Mouse (Mus musculus): Measurements from ENCODE around the gene Jdp2. TPM values are rescaled to one million over a fixed set of nuclear protein-coding genes. Genes with fewer than 3 reads are reported as not detected.
A peak's percentile ranks its signal among the peaks of the same experiment; 100 is the strongest.

Gene Jdp2
- 10 to 100 TPM; 19.3 to 21.5 TPM for total RNA-seq (2021)
- long read RNA-seq, experiment 1, transcript Jdp2-201 (4 exons, 1,643 nt), result major isoform, 23 of 31 reads
- long read RNA-seq, experiment 1, partial matches to known transcripts, result 3 of 31 reads
- long read RNA-seq, experiment 1, other reads (novel, unspliced or antisense), result 2 of 31 reads
- long read RNA-seq, experiment 2, transcript Jdp2-201 (4 exons, 1,643 nt), result major isoform, 36 of 46 reads
- long read RNA-seq, experiment 2, transcript Jdp2-203 (4 exons, 1,645 nt), result minor isoform, 5 of 46 reads
- long read RNA-seq, experiment 2, partial matches to known transcripts, result 2 of 46 reads
- long read RNA-seq, experiment 2, other reads (novel, unspliced or antisense), result 3 of 46 reads

GRCm38 (mm10) chr12:85598611-85599477 is at the start of gene Jdp2:
Jdp2 (plus strand) TSS chr12:85599027.
- peak; percentile 91 to 95 for DNase-seq (ENCODE audit: low spot score in 2 of 2)

DNA sequence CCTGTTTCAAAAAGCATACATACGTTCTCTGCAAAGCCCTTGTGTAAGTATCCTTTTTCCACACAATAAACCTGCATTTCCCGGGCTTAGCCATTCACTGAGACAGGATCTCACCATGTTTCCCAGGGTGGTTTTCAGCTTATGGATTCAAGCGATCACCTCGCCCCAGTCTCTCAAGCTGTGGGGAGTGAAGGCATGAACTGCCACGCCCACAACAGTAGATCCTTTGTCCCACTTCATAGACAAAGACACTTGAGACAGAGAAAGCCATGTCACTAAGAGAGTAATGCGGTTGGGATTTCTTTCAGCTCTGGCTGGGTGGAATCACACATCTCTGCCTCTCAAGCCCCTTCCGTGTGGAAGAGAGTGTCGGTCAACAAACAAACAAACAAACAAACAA is 49.2 kb upstream of the Jdp2 start:
- no peak for DNase-seq (ENCODE audit: low spot score in 2 of 2)

DNA sequence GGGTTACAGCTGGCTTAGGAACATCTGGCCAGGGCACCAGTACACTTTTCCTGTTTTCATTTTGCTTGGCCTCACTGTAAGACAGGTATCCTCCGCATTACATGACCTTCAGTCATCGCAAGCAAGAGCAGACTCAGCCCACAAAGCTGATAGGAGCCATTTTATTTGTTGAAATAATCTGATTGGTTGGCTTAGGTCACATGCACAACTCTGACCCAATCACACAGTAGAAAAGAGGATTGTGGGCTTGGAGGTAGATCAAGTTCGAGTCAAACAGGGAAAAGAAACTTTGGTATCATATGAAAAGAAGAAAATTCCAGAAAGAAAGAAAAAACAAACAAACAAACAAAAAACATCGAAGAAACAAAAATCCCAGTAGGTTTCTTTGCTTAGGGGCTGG is 48.4 kb upstream of the Jdp2 start:
- DNase-seq (ENCODE audit: low spot score in 2 of 2), result no peak

DNA sequence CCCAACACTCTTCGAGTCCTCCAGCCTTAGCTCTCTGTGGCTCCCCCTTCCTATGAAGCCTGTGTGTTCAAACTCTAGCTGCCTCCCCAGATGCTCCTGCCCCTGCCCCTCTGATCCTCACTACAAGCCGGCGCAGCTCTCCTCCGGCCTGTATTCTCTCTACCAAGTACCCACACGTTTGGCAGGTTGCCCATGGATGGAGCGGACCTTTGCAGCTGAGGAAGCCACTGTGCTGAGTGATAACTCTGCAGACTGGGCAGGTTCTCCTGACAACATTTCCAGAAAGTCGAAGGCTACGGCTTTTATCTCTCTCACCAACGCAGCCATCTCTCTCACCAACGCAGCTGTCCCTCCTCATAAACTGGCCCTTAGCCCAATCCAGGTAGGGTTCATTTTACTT is 39.5 kb upstream of the Jdp2 start:
- no peak for DNase-seq (ENCODE audit: low spot score in 2 of 2)

DNA sequence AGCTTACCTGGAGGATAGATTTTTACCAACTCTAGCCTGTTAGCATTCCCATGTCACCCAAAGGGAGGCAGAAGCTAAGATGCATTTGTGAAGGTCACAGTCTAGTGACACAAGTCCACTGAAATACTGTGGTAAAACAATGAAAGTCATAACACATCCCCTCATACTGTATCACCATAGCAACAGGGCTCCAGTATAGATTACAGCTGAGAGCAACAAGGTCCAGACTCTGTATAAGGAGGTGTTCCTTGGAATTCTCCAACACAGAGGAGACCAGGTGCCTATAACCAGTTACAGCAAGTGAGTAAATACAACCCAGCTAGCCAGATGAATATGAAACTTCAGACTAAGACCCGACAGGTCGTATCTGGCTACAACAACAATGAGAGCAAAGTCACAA is 33.4 kb upstream of the Jdp2 start:
- DNase-seq (ENCODE audit: low spot score in 2 of 2), result no peak

DNA sequence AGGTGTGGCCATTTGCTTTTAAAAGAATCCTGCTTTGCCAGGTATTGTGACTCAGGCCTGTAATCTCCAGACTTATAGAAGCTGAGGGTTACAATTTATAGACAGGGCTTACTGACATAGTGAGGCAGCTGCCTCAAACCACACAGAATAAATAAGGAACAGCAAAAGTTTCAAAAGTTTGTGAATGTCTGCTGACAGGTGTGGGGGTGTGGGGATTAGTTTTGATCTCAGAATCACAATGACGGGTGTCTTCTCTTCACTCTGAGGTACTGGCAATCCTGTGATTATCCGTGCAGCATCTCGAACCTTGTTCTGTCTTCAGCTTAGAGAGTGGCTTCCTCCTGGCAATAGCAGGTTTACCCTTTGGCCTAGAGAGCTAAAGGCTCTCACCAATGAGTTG is 30.5 kb upstream of the Jdp2 start:
- DNase-seq (ENCODE audit: low spot score in 2 of 2), result no peak

- peak in 1 of 2 experiments; percentile 22 for DNase-seq (ENCODE audit: low spot score in 2 of 2)
Observed at GRCm38 (mm10) chr12:85569393-85570157, 29.3 kb upstream of the Jdp2 start.

DNA sequence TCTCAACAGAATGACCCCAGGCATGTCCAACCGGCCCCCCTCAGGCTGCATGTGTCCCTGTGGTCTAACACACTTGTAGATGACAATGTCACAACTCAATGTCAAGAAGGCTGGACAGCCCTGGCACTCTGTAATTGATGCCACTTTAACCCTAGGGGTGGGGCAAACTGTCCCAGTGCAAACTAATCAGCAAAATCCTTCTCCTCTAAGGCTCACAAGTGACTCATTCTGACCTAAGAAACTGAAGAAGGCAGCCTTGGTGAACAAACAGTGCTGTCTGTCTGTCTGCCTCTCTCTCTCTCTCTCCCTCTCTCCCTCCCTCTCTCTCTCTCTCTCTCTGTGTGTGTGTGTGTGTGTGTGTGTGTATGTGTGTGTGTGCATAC is 28.7 kb upstream of the Jdp2 start:
- no peak for DNase-seq (ENCODE audit: low spot score in 2 of 2)

GRCm38 (mm10) chr12:85571312-85571711 is 27.5 kb upstream of the Jdp2 start:
- DNase-seq (ENCODE audit: low spot score in 2 of 2), result peak; percentile 41 to 52

- DNase-seq (ENCODE audit: low spot score in 2 of 2), result peak; percentile 57 to 78
Observed at GRCm38 (mm10) chr12:85572047-85572475, 26.8 kb upstream of the Jdp2 start.

GRCm38 (mm10) chr12:85574806-85575495 is 23.9 kb upstream of the Jdp2 start:
- DNase-seq (ENCODE audit: low spot score in 2 of 2), result no peak

DNA sequence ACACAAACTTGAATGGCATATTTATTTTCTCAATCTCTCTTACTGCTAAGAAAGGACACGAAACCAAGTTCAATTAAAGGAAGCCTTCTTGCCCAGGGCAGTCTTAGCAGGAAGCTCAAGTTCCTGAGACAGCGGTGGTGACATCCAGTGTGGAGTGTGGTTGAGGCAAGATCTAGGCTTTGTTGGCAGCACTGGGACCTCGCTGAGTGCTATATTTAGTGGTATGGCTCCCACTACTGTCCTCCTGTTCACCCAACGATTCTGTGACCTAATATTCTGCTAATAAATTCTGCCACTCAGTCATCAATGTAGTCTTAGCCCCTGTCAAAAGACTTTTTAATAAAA is 23.4 kb upstream of the Jdp2 start:
- no peak for DNase-seq (ENCODE audit: low spot score in 2 of 2)

- DNase-seq (ENCODE audit: low spot score in 2 of 2), result no peak
Observed at GRCm38 (mm10) chr12:85581261-85582066, 17.4 kb upstream of the Jdp2 start.

DNA sequence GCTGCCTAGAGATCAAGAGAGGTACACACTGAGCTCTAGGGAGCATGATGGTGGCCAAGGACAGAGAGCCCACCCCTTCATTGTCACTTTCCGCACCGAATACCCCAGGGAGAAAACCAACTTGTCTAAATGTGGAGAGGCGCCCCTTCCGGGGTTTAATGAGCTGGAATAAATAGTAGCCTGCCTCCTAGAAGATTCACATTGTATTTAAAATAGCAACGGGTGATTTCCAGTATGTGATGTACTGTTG is 16.8 kb upstream of the Jdp2 start:
- no peak for DNase-seq (ENCODE audit: low spot score in 2 of 2)

DNA sequence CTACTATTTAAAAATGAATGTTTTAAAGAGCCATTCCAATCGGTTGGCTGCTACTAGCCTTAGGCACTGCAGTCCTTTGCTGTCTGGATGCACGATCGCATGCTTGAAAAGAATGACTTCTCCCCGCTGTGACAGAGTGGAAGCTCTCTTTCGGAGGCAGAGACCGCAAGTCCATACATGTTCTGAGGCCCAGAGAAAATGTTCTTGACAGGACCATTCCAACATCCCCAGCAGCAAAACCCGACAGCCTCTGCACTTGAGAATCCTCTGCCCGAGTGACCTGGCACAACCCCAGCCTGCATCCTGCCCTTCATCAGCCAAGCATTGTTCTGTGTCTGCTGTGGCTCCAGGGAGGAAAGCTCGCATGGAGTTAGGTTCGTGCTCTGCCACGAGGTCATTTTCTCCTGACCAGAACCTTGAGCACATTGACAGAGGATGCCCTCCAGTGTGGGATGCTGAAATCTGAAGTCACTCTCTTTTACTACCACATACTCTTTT is 13.0 kb upstream of the Jdp2 start:
- DNase-seq (ENCODE audit: low spot score in 2 of 2), result no peak

DNA sequence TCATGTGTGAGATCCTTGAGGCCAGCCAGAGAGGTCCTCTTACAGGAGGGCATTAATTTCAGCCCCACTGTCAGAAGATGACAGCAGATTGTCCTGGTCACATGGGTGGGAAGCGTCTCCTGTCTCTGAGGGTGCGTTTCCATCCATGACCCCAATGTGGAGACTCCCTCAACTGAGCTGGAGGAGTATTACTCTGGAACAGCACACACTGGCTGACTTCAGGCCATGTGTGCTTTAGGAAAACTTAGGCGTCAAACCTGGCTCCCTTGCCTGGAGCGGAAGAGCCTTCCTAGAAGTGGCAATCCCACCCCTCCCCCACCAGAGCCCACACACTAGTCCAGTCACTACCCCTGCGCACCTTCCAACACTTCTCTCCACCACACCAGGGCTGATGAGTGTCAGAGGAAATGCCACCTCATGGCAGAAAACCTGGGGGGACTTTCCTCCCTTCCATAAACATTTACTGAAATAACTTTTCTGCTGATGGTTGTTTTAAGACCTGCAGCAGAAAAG is 8.9 kb upstream of the Jdp2 start:
- no peak for DNase-seq (ENCODE audit: low spot score in 2 of 2)

DNA sequence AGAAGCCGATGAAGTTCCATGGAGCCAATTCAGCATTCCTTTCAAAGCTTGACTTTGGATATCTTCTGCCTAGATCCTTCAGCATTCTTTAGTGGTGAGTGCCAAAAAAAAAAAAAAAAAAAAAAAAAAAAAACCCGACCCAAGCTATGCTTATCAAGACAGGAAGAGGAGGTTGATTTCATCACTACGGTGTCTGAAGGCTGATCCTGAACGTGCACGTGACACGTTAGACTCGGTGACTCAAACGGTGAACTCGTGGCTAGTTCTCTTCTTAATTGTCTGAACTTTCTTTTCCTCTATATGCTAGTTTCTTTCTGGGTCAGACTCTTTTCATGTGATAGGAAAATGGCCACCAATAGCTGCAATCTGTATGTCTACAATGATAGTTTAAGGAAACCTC is 5.9 kb upstream of the Jdp2 start:
- no peak for DNase-seq (ENCODE audit: low spot score in 2 of 2)

DNA sequence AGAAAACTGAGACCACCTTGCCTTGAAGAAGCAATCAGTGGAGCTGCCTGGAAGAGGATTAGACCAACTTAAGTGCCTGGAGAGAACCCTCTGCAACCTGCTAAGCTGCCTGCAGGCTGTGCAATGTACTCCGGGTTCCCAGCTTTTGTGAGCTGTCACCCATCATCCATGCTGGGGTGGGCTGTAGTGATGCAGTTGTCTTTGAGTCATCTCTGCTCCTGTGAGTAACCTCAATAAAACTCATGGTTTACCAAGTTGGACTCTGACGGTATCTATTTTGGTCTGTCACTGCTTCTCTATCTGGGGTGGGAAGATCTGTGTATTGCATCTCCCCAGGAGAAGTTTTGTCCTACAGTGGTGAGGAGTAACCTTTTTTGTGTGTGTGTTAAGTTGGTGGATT is 4.4 kb upstream of the Jdp2 start:
- no peak for DNase-seq (ENCODE audit: low spot score in 2 of 2)

DNA sequence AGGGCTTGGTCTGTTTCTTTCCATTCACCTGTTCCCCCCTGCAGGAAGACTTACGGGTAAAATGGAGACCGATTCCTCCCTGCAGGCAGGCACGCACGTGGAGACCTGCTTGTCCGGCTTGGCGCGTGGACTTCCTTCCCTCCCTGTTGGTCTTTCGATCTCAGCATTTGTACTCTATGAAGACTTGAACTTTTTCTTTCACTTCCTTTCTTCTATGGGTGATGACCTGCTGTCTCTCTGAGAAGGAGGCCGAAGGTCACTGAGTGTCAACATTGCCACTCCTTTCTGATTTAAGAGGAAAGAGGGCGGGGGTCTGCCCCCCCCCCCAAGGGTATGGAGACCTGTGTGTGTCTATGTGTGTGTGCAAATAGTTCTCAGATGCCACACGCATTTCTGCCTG is 774 bp upstream of the Jdp2 start:
- DNase-seq (ENCODE audit: low spot score in 2 of 2), result no peak

GRCm38 (mm10) chr12:85599478-85600152 is 788 bp downstream of the Jdp2 start:
- peak; percentile 27 to 53 for DNase-seq (ENCODE audit: low spot score in 2 of 2)

Measured in gastrocnemius, postnatal 4 days (tissue).